8 mouse cellular contexts compared by ENCODE assay signal in the genomic region with DNA sequence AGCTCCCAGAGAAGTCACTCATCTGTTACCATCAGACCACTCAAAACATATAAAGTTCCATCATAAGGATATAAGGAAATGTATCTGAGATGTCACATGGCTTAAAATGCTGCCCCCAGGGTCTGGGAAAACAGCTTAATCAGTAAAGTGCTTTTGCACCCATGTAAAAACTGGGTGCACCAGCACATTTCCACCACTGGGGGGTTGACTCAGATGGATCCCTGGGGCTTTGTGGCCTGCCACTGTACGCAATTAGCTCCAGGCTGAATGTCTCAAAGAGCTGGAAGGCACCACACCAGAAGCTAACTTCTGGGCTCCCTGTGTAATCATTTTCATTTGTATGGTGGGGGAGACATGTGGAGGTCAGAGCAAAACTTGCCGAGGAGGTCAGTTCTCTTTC. TPM values are rescaled to one million over a fixed set of nuclear protein-coding genes. Genes with fewer than 3 reads are reported as not detected.
A peak's percentile ranks its signal among the peaks of the same experiment; 100 is the strongest.
DNase-seq lines count a peak whose midpoint lies in the region; ATAC-seq and TF ChIP-seq lines count a peak whose summit lies in the region.

No protein-coding gene starts in this region.

- H3K9me3 ChIP-seq in G1E (replicated peaks): no peaks in the 10 kb centered on the region
- no peaks in the 10 kb centered on the region for H3K9me3 ChIP-seq in heart, embryonic 12.5 days (replicated peaks)
- no peaks in the 10 kb centered on the region for H3K9me3 ChIP-seq in midbrain, embryonic 16.5 days (replicated peaks; ENCODE audit: control insufficient read depth, low read length, poor library complexity, severe bottlenecking)

- TF ChIP-seq POLR2A in liver, adult 2 months (IDR thresholded peaks at IDR 0.05; ENCODE audit: extremely low read depth, insufficient read depth, low read length): no peak
- TF ChIP-seq POLR2A in small intestine, adult 2 months (IDR thresholded peaks at IDR 0.05; ENCODE audit: low read depth, low read length): no peak

- no peak overlapping the region for H3K4me3 ChIP-seq in G1E (ENCODE audit: low read depth, low read length)
- H3K4me3 ChIP-seq in heart, embryonic 12.5 days: no peak overlapping the region
- H3K4me3 ChIP-seq in liver, adult 2 months (ENCODE audit: insufficient read depth, low read depth, low read length): no peak overlapping the region
- no peak overlapping the region for H3K4me3 ChIP-seq in small intestine, adult 2 months (ENCODE audit: low read depth, low read length)
- no peak overlapping the region for H3K4me3 ChIP-seq in midbrain, embryonic 16.5 days (ENCODE audit: low read depth, low read length)

- peak; percentile 18 to 23 for DNase-seq in left cerebral cortex, postnatal 14 days (ENCODE audit: low spot score in 2 of 2)
- DNase-seq in left cerebral cortex, adult 8-10 months (ENCODE audit: low spot score in 2 of 2): no peak
- peak; percentile 24 for DNase-seq in G1E (ENCODE audit: low spot score)
- DNase-seq in adrenal gland, postnatal 36 days: peak; percentile 51 to 69
- DNase-seq in liver, adult 2 months (ENCODE audit: extremely low read depth, low read depth, low spot score): peak; percentile 31

- ATAC-seq in G1E (ENCODE audit: extremely low read depth, insufficient number of reproducible peaks, low FRiP score, poor library complexity, severe bottlenecking): peak; percentile 59
- no peak for ATAC-seq in heart, embryonic 12.5 days (ENCODE audit: insufficient number of reproducible peaks, low FRiP score)
- no peak for ATAC-seq in midbrain, embryonic 16.5 days

- peak overlapping the region; percentile 56 for H3K27ac ChIP-seq in heart, embryonic 12.5 days (ENCODE audit: poor library complexity, severe bottlenecking)
- H3K27ac ChIP-seq in liver, adult 2 months (replicated peaks; ENCODE audit: insufficient read depth, low read depth, low read length): no peak overlapping the region
- H3K27ac ChIP-seq in small intestine, adult 2 months (ENCODE audit: insufficient read depth, low read depth, low read length): no peak overlapping the region
- no peak overlapping the region for H3K27ac ChIP-seq in midbrain, embryonic 16.5 days (ENCODE audit: low read length)

- peak; percentile 54; the same call in 1 of the 2 replicates for TF ChIP-seq CTCF in G1E (IDR thresholded peaks at IDR 0.05; ENCODE audit: low read depth, low read length)
- TF ChIP-seq CTCF in liver, adult 2 months (IDR thresholded peaks at IDR 0.05; ENCODE audit: low read depth, low read length): peak; percentile 71
- peak; percentile 66; the same call in 1 of the 2 replicates for TF ChIP-seq CTCF in small intestine, adult 2 months (IDR thresholded peaks at IDR 0.05; ENCODE audit: extremely low read depth, insufficient read length, insufficient replicate concordance, low read depth, low read length)

- H3K4me1 ChIP-seq in G1E (ENCODE audit: insufficient read depth, low read depth, low read length): peaks cover 19% of the 10 kb centered on the region
- peaks cover 53% of the 10 kb centered on the region for H3K4me1 ChIP-seq in heart, embryonic 12.5 days (replicated peaks)
- no peaks in the 10 kb centered on the region; the same call in 1 of the 2 replicates for H3K4me1 ChIP-seq in liver, adult 2 months (ENCODE audit: control insufficient read depth, insufficient read depth, low read length)
- no peaks in the 10 kb centered on the region for H3K4me1 ChIP-seq in small intestine, adult 2 months (ENCODE audit: control insufficient read depth, insufficient read depth, insufficient read length, low read length)
- no peaks in the 10 kb centered on the region; the same call in 1 of the 2 replicates for H3K4me1 ChIP-seq in midbrain, embryonic 16.5 days (ENCODE audit: control insufficient read depth, insufficient read depth, low read length)

- peaks cover 29% of the 10 kb centered on the region for H3K36me3 ChIP-seq in G1E (replicated peaks)
- peaks cover 4% of the 10 kb centered on the region for H3K36me3 ChIP-seq in heart, embryonic 12.5 days
- no peaks in the 10 kb centered on the region for H3K36me3 ChIP-seq in liver, adult 2 months (ENCODE audit: control insufficient read depth, insufficient read depth, low read length)
- no peaks in the 10 kb centered on the region for H3K36me3 ChIP-seq in small intestine, adult 2 months (ENCODE audit: control insufficient read depth, insufficient read depth, low read length)
- H3K36me3 ChIP-seq in midbrain, embryonic 16.5 days (ENCODE audit: control insufficient read depth, insufficient read depth, low read length): no peaks in the 10 kb centered on the region

- H3K27me3 ChIP-seq in G1E (ENCODE audit: insufficient read depth, low read length): no peaks in the 10 kb centered on the region
- H3K27me3 ChIP-seq in heart, embryonic 12.5 days (replicated peaks): no peaks in the 10 kb centered on the region
- no peaks in the 10 kb centered on the region for H3K27me3 ChIP-seq in liver, adult 2 months (ENCODE audit: control insufficient read depth, insufficient read depth, low read length)
- H3K27me3 ChIP-seq in small intestine, adult 2 months (ENCODE audit: control insufficient read depth, insufficient read depth, low read length): no peaks in the 10 kb centered on the region
- no peaks in the 10 kb centered on the region for H3K27me3 ChIP-seq in midbrain, embryonic 16.5 days (ENCODE audit: control insufficient read depth, insufficient read depth, low read depth, low read length)

- intact Hi-C loops in left cerebral cortex, postnatal 14 days (cut with DNase I): loop anchor here (5.0 to 10.0 kb wide), 2 partner anchors 74 to 236 kb away; no protein-coding TSS in a partner anchor

- H3K79me2 ChIP-seq in liver, adult 2 months (ENCODE audit: control insufficient read depth, insufficient read depth, low read length): peaks cover 35% of the 10 kb centered on the region

- H3K4me2 ChIP-seq in heart, embryonic 12.5 days: no peak overlapping the region
- no peak overlapping the region for H3K4me2 ChIP-seq in midbrain, embryonic 16.5 days (ENCODE audit: low read length)

- H3K9ac ChIP-seq in heart, embryonic 12.5 days: no peak overlapping the region
- H3K9ac ChIP-seq in liver, adult 2 months (ENCODE audit: low read depth, low read length): no peak overlapping the region
- no peak overlapping the region for H3K9ac ChIP-seq in midbrain, embryonic 16.5 days (ENCODE audit: low read depth, low read length)

- WGBS in heart, embryonic 12.5 days: 34% methylated on average over 2 of the region's 2 CpGs
- WGBS in liver, adult 2 months: 51% methylated on average over 2 of the region's 2 CpGs
- 52% methylated on average over 2 of the region's 2 CpGs for WGBS in small intestine, adult 2 months
- 64% methylated on average over 2 of the region's 2 CpGs for WGBS in midbrain, embryonic 16.5 days

RNA-seq across cellular contexts. Expression of a gene that starts 10.5 kb away (rescaled TPM):
- total RNA-seq in left cerebral cortex, postnatal 14 days (2021): 100 to 1,000 TPM; 194 to 203 TPM
- total RNA-seq in left cerebral cortex, adult 8-10 months (2022): 100 to 1,000 TPM; 236 to 263 (median 255) TPM
- total RNA-seq in G1E (2014; fragmentation: Nextera tagmentation): 60.3 and 113 TPM in 2 replicates
- total RNA-seq in G1E (2017): 23.5 and 25.7 TPM in 2 replicates
- polyA plus RNA-seq in G1E (2012): 10.8 and 12.1 TPM in 2 replicates
- 10 to 100 TPM; 28.7 to 33.3 TPM for total RNA-seq in adrenal gland, postnatal 36 days (2021)
- polyA plus RNA-seq in heart, embryonic 12.5 days (2016; fragmentation: Nextera tagmentation; extraction: Ambion mirVana): 159 and 165 TPM in 2 replicates
- total RNA-seq in liver, adult 2 months (2014; rRNA removed): 2.7 and 6.1 TPM in 2 replicates
- 2.4 and 2.7 TPM in 2 replicates for polyA plus RNA-seq in liver, adult 2 months (2012; rRNA removed)
- 1.4 and 2.2 TPM in 2 replicates for polyA plus RNA-seq in small intestine, adult 2 months (2012; rRNA removed)
- 155 and 159 TPM in 2 replicates for polyA plus RNA-seq in midbrain, embryonic 16.5 days (2015; fragmentation: Nextera tagmentation; extraction: Ambion mirVana)

Comparison
In these comparisons a context has a peak if more than half of its experiments do, and no peak if none do; other contexts are left out.
1. DNase-seq: peak in left cerebral cortex, postnatal 14 days (2 of 2), G1E (single experiment), adrenal gland, postnatal 36 days (2 of 2) and liver, adult 2 months (single experiment); none in left cerebral cortex, adult 8-10 months (0 of 2).
2. Peak in every context shown above with its lines, with median percentiles within 50 percentile points of each other: CTCF ChIP-seq.